Mouse (Mus musculus) CD4-positive, CD25-positive, alpha-beta regulatory T cell, adult 2 months (primary cell): Measurements from ENCODE around the gene Tmcc1.
"Not testable (repeated sequence)": the region's sequence is repeated elsewhere in the genome, so short reads cannot be mapped to it uniquely, and the experiment has no call there.

Experiments
- DNase-seq: peaks from one replicate; pipeline ENCODE4 v3.0.0-alpha.2; 2012; ENCODE audit warnings: low read depth, low spot score

Tmcc1 gene

GRCm38 (mm10) chr6:116193394-116194393 lies at the start of gene Tmcc1:
Gene Tmcc1 (minus strand): TSS chr6:116193486.
- peak; percentile 99 for DNase-seq

DNA sequence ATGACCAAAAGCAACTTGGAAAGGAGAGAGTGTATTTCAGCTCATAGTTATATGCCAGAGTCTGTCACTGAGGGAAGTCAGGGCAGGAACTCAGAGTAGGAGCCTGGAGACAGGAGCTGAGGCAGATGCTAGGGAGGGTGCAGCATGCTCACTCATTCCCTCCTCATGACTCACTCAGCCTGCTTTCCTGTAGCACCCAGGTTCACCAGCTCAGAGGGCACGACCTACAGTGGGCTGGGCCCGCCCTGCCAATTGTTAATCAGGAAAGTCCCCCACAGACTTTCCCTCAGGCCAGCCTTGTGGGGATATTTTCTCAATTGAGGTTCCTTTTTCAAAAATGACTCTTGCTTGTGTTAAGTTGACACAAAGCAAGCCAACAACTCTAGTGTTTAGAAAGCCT lies 47.1 kb upstream of the Tmcc1 start:
- DNase-seq: no peak

DNA sequence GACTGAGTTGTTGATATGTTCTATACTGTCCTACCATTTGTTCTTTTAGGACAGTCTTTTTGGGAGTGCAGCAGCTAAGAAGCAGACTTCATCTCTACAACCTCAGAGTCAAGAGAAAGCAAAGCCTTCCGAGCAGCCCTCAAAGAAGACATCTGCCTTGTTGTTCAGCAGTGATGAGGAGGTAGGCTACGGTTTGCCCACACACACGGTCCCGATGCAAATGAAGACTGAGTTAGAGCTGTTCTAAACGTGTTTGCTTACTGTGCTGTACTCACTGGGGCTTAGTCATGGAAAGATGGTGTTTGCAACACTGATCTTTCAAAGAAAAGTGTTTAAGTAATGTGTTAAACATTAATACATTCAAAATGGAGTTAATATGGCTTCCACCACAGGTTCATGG lies 44.8 kb upstream of the Tmcc1 start:
- DNase-seq: no peak

DNA sequence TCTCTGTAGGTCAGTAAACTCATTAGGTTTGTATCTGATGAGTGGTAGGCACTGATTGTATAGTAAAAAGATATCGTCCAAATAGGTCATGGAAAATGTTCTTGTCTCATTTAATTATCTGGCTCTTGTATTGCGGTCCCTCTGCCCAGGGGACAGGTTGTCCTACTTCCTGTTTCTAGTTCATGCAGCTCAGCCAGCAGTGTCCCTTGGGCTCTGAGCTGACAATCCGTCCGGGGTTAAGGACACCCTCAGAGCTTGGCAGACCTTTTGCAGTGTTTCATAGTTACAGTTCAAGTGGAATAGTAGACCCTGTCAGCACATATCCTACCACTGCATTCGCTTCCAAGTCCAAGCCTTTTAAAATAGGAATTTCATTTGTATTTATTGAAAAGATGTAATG lies 42.0 kb upstream of the Tmcc1 start:
- no peak for DNase-seq

- DNase-seq: not testable (repeated sequence)
Measured at GRCm38 (mm10) chr6:116234821-116235220, 41.5 kb upstream of the Tmcc1 start.

- DNase-seq: peak; percentile 78
Measured at GRCm38 (mm10) chr6:116228785-116229525, 35.7 kb upstream of the Tmcc1 start.

GRCm38 (mm10) chr6:116227767-116228166 lies 34.5 kb upstream of the Tmcc1 start:
- no peak for DNase-seq

DNA sequence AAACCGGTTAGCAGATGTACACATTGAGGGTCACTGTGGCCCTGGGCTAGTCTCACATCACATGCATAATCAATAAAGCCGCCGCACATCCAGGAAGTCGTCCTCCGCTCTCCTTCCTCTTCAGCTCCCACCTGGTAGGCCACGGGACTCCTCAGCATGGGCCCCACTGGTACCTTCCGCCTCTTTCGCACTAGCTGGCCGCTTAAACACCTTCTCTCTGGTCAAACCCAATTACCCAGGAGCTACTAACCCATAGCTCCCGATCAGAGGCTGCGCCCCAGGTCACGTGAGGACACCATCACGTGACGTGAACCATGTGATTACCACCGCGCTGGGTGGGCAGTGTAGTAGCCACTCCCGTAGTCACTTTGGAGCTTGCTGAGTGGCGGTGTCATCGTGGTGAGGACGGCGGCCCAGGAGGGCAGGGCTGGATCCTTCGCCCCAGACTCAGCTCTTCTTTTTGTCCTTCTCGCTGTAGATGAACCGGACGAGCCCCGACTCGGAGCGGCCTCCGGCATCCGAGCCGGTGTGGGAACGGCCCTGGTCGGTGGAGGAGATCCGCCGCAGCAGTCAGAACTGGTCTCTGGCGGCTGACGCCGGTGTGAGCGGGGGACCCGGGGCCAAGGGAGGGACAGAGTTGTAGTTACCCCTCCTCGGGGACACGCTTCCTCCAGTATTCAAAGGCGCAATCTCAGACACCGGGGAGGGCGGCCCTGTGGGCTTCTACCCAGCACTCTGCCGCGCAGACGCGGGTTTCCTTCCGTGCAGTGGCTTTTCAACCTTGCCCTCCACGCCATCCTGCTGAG lies 14.6 kb upstream of the Tmcc1 start, which contains the start of gene Washc2:
Gene Washc2, plus strand, starts transcription at position 310 of the 806 bp plus-strand sequence.
- peak; percentile 95 for DNase-seq

DNA sequence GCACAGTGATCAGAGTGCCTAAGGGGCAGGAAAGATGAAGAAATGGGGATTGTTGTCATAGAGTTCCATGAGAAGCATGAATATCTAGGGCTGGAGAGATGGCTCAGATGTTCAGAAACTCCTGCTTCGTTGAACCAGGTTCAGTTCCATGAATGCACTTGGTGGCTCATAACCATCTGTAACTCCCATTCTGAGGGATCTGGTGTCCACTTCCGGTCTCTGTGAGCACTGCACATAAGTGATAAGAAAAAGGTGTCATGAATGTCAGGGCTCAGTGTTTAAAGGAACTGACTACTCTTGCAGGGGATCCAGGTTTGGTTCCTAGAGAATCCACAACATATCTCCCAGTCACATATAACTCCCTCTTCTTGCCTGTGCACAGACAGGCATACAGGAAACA lies 6.4 kb upstream of the Tmcc1 start:
- no peak for DNase-seq

DNA sequence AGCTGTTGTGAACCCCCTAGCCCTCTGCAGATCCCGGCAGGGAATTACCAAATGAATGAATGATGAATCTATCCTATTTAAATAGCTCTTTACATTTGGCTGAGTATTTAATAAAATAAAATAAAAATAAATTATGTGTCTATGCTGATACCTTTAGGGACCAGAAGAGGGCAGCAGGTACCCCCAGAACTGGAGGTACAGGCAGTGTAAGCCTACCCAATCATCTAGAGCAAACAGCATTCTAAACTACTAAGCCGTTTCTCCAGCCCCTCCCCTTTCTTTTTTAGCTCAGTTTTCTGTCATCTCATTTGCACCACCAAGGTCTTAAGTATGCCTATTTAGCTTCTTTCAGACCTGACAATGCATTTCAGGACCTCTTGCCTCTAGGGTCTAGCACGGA lies 4.9 kb upstream of the Tmcc1 start:
- DNase-seq: peak; percentile 79

DNA sequence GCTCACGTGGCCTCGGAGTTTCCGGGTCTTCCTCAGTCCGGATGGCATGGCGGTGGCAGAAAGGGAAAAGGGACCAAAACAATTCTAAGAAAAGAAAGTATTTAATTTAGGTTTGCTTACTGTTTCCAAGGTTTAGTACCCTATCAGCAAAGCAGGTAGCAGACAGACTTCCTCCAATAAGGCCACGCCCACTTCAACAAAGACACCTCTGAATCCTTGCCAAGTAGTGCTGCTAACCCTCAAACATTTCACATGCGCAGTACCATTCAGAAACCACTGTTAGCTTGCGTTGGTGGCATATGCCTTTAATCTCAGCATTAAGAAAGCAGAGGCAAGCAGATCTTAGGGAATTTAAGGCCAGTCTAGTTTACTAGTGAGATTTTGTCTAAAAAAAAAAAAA lies 2.5 kb upstream of the Tmcc1 start:
- no peak for DNase-seq

GRCm38 (mm10) chr6:116192809-116193311 lies 426 bp downstream of the Tmcc1 start:
- no peak for DNase-seq

- no peak for DNase-seq
Measured at GRCm38 (mm10) chr6:116189417-116189816, 3.9 kb downstream of the Tmcc1 start.

- peak; percentile 25 for DNase-seq
Measured at GRCm38 (mm10) chr6:116186485-116186884, 6.8 kb downstream of the Tmcc1 start.

GRCm38 (mm10) chr6:116183509-116183908 lies 9.8 kb downstream of the Tmcc1 start:
- no peak for DNase-seq

GRCm38 (mm10) chr6:116180731-116181130 lies 12.6 kb downstream of the Tmcc1 start:
- DNase-seq: no peak

GRCm38 (mm10) chr6:116178376-116178775 lies 14.9 kb downstream of the Tmcc1 start:
- DNase-seq: no peak

DNA sequence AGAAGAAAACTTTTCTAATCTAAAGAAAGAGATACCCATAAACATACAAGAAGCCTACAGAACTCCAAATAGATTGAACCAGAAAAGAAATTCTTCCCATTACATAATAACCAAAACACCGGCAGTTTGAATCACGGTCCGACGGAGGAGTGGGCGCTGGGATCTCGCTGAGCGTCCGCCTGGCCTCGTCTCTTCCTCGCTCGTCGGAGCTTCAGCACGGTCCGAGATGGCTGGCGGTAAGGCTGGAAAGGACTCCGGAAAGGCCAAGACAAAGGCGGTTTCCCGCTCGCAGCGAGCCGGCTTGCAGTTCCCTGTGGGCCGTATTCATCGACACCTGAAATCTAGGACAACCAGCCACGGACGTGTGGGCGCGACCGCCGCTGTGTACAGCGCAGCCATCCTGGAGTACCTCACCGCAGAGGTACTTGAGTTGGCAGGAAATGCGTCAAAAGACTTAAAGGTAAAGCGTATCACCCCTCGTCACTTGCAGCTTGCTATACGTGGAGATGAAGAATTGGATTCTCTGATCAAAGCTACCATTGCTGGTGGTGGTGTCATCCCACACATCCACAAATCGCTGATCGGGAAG lies 19.7 kb downstream of the Tmcc1 start:
- not testable (repeated sequence) for DNase-seq

GRCm38 (mm10) chr6:116166383-116166782 lies 26.9 kb downstream of the Tmcc1 start:
- no peak for DNase-seq

DNA sequence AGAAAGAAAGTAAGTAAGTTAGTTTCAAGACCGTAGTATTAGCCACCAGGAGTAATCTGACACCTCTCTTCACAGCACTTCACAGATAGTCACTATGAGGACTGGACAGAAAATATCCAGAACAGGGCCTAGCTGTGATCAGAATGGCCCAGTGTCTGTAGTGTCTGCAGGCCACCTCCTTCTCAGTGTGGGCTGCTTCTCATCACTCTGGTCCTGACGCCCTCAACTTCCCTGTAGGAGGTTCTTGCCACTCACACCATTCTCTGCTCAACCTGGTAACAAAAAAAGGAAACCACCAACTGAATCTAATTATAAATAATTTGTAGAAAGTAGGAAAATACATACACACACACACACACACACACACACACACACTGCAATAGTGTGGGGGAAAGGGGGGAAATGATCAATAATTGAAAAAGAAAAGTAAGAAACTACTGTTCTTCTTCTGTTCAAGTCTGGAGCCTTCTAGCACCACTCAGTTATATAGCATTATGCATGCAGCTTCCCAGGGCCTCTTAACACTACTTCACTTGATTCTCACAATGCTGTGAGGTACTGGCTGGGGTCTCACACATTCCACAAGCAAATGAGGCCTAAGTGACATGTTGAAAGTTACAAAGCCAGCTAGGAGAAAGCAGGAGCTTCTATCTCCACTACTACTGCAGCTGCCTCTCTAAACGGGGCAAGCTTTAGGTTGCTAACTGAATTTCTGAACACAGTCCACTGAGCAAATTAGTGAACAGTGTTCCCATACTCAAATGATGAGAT lies 38.2 kb downstream of the Tmcc1 start:
- DNase-seq: no peak
